Mouse (Mus musculus) C2C12 (cell line): Measurements from ENCODE around the gene Hvcn1. TPM values are rescaled to one million over a fixed set of nuclear protein-coding genes. Genes with fewer than 3 reads are reported as not detected.

ENCODE experiments used
- H3K27me3 ChIP-seq: one replicate; pipeline ENCODE4 v1.6.1; 2011; ENCODE audit not compliant: control insufficient read depth, insufficient read depth, insufficient read length
- H3K36me3 ChIP-seq: one replicate; pipeline ENCODE4 v1.6.1; 2011; ENCODE audit not compliant: control insufficient read depth, insufficient read depth
- H3K4me3 ChIP-seq: one replicate; pipeline ENCODE4 v1.5.1; 2011; ENCODE audit warnings: mild to moderate bottlenecking, control low read depth; ENCODE audit not compliant: poor library complexity, insufficient read depth, severe bottlenecking
- H3K79me2 ChIP-seq: one replicate; pipeline ENCODE4 v1.6.1; 2011; ENCODE audit not compliant: control insufficient read depth, insufficient read depth
- H3K79me3 ChIP-seq: one replicate; pipeline ENCODE4 v1.6.1; 2011; ENCODE audit warnings: low read depth, control low read depth
- H3ac ChIP-seq: one replicate; pipeline ENCODE3; 2011; ENCODE audit warnings: low read depth; ENCODE audit not compliant: control insufficient read depth, insufficient read length
- CEBPB ChIP-seq: IDR thresholded peaks from one replicate; pipeline ENCODE4 v1.6.1; 2011; ENCODE audit warnings: low read depth, mild to moderate bottlenecking, control low read depth, moderate library complexity
- CTCF ChIP-seq: IDR thresholded peaks from one replicate; pipeline ENCODE4 v1.5.1; 2011; ENCODE audit not compliant: control insufficient read depth, insufficient read depth, insufficient read length
- FOSL1 ChIP-seq: IDR thresholded peaks from one replicate; pipeline ENCODE4 v1.8.0; 2011; ENCODE audit warnings: mild to moderate bottlenecking, low read length; ENCODE audit not compliant: poor library complexity, insufficient read depth, severe bottlenecking
- MAX ChIP-seq: IDR thresholded peaks from one replicate; pipeline ENCODE4 v1.6.1; 2011; ENCODE audit warnings: mild to moderate bottlenecking, control low read depth
- MYOD1 ChIP-seq: IDR thresholded peaks from one replicate; pipeline ENCODE4 v1.6.1; 2011; ENCODE audit warnings: low read depth; ENCODE audit not compliant: control insufficient read depth, insufficient read length
- MYOG ChIP-seq: IDR thresholded peaks from one replicate; pipeline ENCODE4 v1.6.1; 2011; ENCODE audit not compliant: control insufficient read depth, insufficient read length; ENCODE audit errors: extremely low read depth
- USF1 ChIP-seq: IDR thresholded peaks from one replicate; pipeline ENCODE4 v1.6.1; 2011; ENCODE audit warnings: low read depth, mild to moderate bottlenecking, control low read depth, moderate library complexity
- polyA plus RNA-seq: library from polyadenylated mRNA; unstranded; fragments of >200 nt; fragmentation: generic; extraction: Trizol; gene quantifications from one replicate; pipeline ENCODE4 v1.2.1, GENCODE M21; 2012; ENCODE audit warnings: missing spikeins

The Hvcn1 gene
- polyA plus RNA-seq, 1 experiment: 0.02 TPM

GRCm38 (mm10) chr5:122165233-122165915, 41.2 kb upstream of the Hvcn1 start:
- Histone ChIP-seq H3K79me2 (peaks cover 98% of the 10 kb centered on the region), H3ac (no peak overlapping the region), H3K4me3 (no peak overlapping the region), H3K79me3 (peaks cover 87% of the 10 kb centered on the region), H3K36me3 (peaks cover 83% of the 10 kb centered on the region), H3K27me3 (no peaks in the 10 kb centered on the region)
- TF ChIP-seq USF1 (no peak), CTCF (no peak), MYOG (no peak), MYOD1 (no peak), CEBPB (no peak), FOSL1 (no peak), MAX (no peak)

- H3K36me3 ChIP-seq: peaks cover 83% of the 10 kb centered on the region
- H3K27me3 ChIP-seq: no peaks in the 10 kb centered on the region
- no peak overlapping the region for H3K4me3 ChIP-seq
- H3K79me2 ChIP-seq: peaks cover 98% of the 10 kb centered on the region
- H3ac ChIP-seq: peak overlapping the region; percentile 10
- H3K79me3 ChIP-seq: peaks cover 81% of the 10 kb centered on the region
- TF ChIP-seq CEBPB (no peak), CTCF (no peak), MAX (peak; percentile 5), FOSL1 (no peak)
These were observed 39.9 kb upstream of the Hvcn1 start for GRCm38 (mm10) chr5:122166636-122167161.

DNA sequence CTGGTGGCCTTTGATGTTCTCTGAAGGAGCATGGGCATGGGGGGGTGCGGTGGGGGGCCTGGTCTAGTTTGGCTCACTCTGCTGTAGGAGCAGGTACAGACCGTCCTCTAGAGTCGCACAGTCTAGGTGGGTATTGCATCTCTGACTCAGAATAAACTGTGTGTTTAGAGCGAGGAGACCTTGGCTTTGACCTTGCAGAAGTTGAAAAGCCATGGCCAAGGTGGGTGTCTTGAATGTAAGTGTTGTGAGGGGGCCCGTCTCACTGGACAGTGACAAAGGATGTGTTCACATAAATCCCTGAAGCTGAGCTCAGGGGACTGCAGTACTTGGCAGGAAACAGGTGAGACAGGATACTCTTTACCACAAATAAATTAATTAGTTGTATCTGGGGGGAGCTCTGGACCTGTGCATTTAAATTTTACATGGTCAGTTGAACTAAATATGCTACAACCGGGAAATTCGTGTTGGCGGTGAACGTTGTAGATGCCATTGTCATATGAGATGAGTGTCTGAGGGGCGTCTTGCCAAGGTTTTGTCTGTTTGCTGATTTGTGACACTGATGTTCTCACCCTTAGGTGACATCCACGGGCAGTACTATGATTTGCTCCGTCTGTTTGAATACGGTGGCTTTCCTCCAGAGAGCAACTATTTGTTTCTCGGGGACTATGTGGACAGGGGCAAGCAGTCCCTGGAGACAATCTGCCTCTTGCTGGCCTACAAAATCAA, 38.1 kb upstream of the Hvcn1 start:
- TF ChIP-seq MAX: no peak
- TF ChIP-seq CEBPB: no peak
- TF ChIP-seq FOSL1: no peak
- no peak for TF ChIP-seq CTCF
- TF ChIP-seq MYOG: no peak
- TF ChIP-seq MYOD1: no peak
- no peak for TF ChIP-seq USF1
- H3K4me3 ChIP-seq: no peak overlapping the region
- H3K36me3 ChIP-seq: peaks cover 85% of the 10 kb centered on the region
- H3ac ChIP-seq: no peak overlapping the region
- peaks cover 90% of the 10 kb centered on the region for H3K79me2 ChIP-seq
- peaks cover 63% of the 10 kb centered on the region for H3K79me3 ChIP-seq
- H3K27me3 ChIP-seq: no peaks in the 10 kb centered on the region

DNA sequence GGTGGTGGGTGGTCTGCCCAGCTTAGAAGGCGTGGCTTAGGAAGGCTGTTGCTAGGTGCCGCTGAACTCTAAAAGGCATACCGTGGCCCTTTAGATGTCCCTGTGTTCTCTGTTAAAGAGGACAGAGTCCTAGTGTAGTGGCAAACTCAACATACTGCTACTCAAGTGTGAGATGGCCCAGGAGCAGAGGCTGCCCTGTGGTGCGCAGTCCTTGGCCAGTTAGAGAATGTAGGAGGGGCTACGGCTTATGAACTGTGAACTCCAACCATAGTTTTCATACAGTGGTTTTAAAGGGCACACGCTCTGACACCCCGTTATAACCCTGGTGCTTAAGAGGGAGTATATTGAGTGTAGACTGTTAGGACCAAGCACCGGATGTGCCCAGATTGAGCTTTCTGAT, 35.5 kb upstream of the Hvcn1 start:
- TF ChIP-seq USF1 (no peak), CTCF (no peak), CEBPB (no peak), MAX (no peak), FOSL1 (no peak), MYOD1 (no peak), MYOG (no peak)
- Histone ChIP-seq H3K36me3 (peaks cover 72% of the 10 kb centered on the region), H3ac (no peak overlapping the region), H3K79me2 (peaks cover 65% of the 10 kb centered on the region), H3K27me3 (no peaks in the 10 kb centered on the region), H3K79me3 (peaks cover 38% of the 10 kb centered on the region), H3K4me3 (no peak overlapping the region)

DNA sequence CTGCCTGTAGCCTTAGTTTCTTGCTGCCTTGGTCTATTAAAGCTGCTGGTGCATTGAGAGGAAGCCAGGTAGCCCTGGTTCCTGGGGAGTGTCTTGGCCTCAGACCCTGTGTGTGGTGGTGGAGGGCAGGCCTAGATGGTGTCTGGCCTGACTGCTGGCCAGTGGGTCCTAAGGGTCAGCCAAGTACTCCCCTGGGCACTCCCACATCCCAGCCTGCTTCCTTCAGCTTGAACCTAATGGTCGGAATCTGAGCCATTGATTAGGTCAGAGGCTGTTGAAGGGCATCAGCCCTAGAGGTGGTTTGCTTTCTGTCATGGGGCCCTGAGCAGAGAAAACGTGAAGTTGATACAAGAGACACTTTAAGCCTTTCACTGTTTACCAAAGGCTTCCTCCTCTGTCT, 31.2 kb upstream of the Hvcn1 start:
- H3K27me3 ChIP-seq: no peaks in the 10 kb centered on the region
- H3K79me3 ChIP-seq: peaks cover 8% of the 10 kb centered on the region
- no peak for TF ChIP-seq CEBPB
- TF ChIP-seq MYOG: no peak
- TF ChIP-seq MYOD1: no peak
- no peak for TF ChIP-seq MAX
- TF ChIP-seq USF1: no peak
- no peak for TF ChIP-seq FOSL1
- TF ChIP-seq CTCF: no peak
- peaks cover 54% of the 10 kb centered on the region for H3K36me3 ChIP-seq
- no peak overlapping the region for H3K4me3 ChIP-seq
- no peak overlapping the region for H3ac ChIP-seq
- peaks cover 23% of the 10 kb centered on the region for H3K79me2 ChIP-seq
